Comparison of ENCODE assay signal across 14 mouse cellular contexts in genomic region chr13:52151777-52152176, GRCm38 (mm10).
DNase-seq lines count a peak whose midpoint lies in the region; ATAC-seq and TF ChIP-seq lines count a peak whose summit lies in the region.
"Had no signal": no experiment of that assay in that cellular context is flagged by ENCODE, and none has a peak within 500 bp of the region (broad histone marks: within the 10 kb centered on the region; RNA-seq: fewer than 3 reads in every experiment).

No protein-coding gene starts in this region.

- no peak for DNase-seq in liver, adult 2 months (ENCODE audit: extremely low read depth, low read depth, low spot score)
- DNase-seq in liver, postnatal 0 days, result no peak
- DNase-seq in forelimb bud, embryonic 11.5 days (ENCODE audit: low read depth, low spot score), result peak; percentile 25
- peak; percentile 47 for DNase-seq in large intestine, adult 2 months (ENCODE audit: low read depth, low spot score)
- peak; percentile 70 for DNase-seq in stomach, postnatal 0 days (ENCODE audit: low spot score)
- no peak for DNase-seq in spleen, adult 18-20 months
- DNase-seq in thymus, adult 2 months, result no peak
- DNase-seq: cerebellum, adult 11 months; liver had no signal

- no peak overlapping the region for H3K9ac ChIP-seq in liver, adult 2 months (ENCODE audit: low read depth, low read length)
- no peak overlapping the region for H3K9ac ChIP-seq in liver, postnatal 0 days (replicated peaks)
- no peak overlapping the region for H3K9ac ChIP-seq in stomach, postnatal 0 days (ENCODE audit: low read length)
- no peak overlapping the region for H3K9ac ChIP-seq in midbrain, embryonic 15.5 days
- H3K9ac ChIP-seq: midbrain, embryonic 13.5 days had no signal

- no peaks in the 10 kb centered on the region for H3K36me3 ChIP-seq in liver, adult 2 months (ENCODE audit: control insufficient read depth, insufficient read depth, low read length)
- no peaks in the 10 kb centered on the region for H3K36me3 ChIP-seq in liver, postnatal 0 days (replicated peaks; ENCODE audit: insufficient read depth, low read length)
- H3K36me3 ChIP-seq in stomach, postnatal 0 days (ENCODE audit: control insufficient read depth, insufficient read depth, low read length), result no peaks in the 10 kb centered on the region
- H3K36me3 ChIP-seq in midbrain, embryonic 15.5 days (replicated peaks), result no peaks in the 10 kb centered on the region
- no peaks in the 10 kb centered on the region for H3K36me3 ChIP-seq in thymus, adult 2 months (ENCODE audit: control insufficient read depth, insufficient read depth, low read length)
- H3K36me3 ChIP-seq: midbrain, embryonic 13.5 days had no signal

- ATAC-seq in liver, postnatal 0 days, result no peak
- peak; percentile 81 for ATAC-seq in stomach, postnatal 0 days (ENCODE audit: low FRiP score, low TSS enrichment)
- no peak for ATAC-seq in midbrain, embryonic 15.5 days (replicated peaks)
- ATAC-seq: hindbrain, postnatal 0 days; midbrain, embryonic 13.5 days had no signal

- no peak for TF ChIP-seq EP300 in liver, postnatal 0 days (IDR thresholded peaks at IDR 0.05; ENCODE audit: low read depth)
- no peak for TF ChIP-seq EP300 in stomach, postnatal 0 days (optimal IDR thresholded peaks at IDR 0.05)

- TF ChIP-seq POLR2A in liver, adult 2 months (IDR thresholded peaks at IDR 0.05; ENCODE audit: extremely low read depth, insufficient read depth, low read length), result no peak
- no peak for TF ChIP-seq POLR2A in thymus, adult 2 months (IDR thresholded peaks at IDR 0.05; ENCODE audit: control insufficient read depth, extremely low read depth, insufficient read depth, low read length, poor library complexity)

- no peak overlapping the region for H3K4me2 ChIP-seq in liver, postnatal 0 days (ENCODE audit: low read depth, low read length)
- H3K4me2 ChIP-seq in stomach, postnatal 0 days (replicated peaks; ENCODE audit: low read depth), result no peak overlapping the region
- no peak overlapping the region for H3K4me2 ChIP-seq in midbrain, embryonic 15.5 days
- H3K4me2 ChIP-seq: midbrain, embryonic 13.5 days had no signal

- peak overlapping the region; percentile 92; the same call in 1 of the 2 replicates for H3K27ac ChIP-seq in liver, adult 2 months (replicated peaks; ENCODE audit: insufficient read depth, low read depth, low read length)
- no peak overlapping the region for H3K27ac ChIP-seq in liver, postnatal 0 days (ENCODE audit: low read depth)
- H3K27ac ChIP-seq in stomach, postnatal 0 days (replicated peaks), result peak overlapping the region; percentile 53; the same call in 1 of the 2 replicates
- no peak overlapping the region for H3K27ac ChIP-seq in midbrain, embryonic 15.5 days
- H3K27ac ChIP-seq in thymus, adult 2 months (ENCODE audit: control insufficient read depth, insufficient read depth, low read length), result no peak overlapping the region
- H3K27ac ChIP-seq: hindbrain, postnatal 0 days; midbrain, embryonic 13.5 days had no signal

- no peaks in the 10 kb centered on the region for H3K79me2 ChIP-seq in liver, adult 2 months (ENCODE audit: control insufficient read depth, insufficient read depth, low read length)

- peaks cover 26% of the 10 kb centered on the region for H3K4me1 ChIP-seq in liver, adult 2 months (ENCODE audit: control insufficient read depth, insufficient read depth, low read length)
- peaks cover 25% of the 10 kb centered on the region for H3K4me1 ChIP-seq in liver, postnatal 0 days (ENCODE audit: insufficient read depth)
- peaks cover 9% of the 10 kb centered on the region; the same call in 1 of the 2 replicates for H3K4me1 ChIP-seq in stomach, postnatal 0 days (replicated peaks; ENCODE audit: control insufficient read depth, insufficient read depth)
- peaks cover 20% of the 10 kb centered on the region for H3K4me1 ChIP-seq in midbrain, embryonic 15.5 days
- H3K4me1 ChIP-seq in thymus, adult 2 months (replicated peaks; ENCODE audit: control insufficient read depth, insufficient read depth, low read length), result peaks cover 13% of the 10 kb centered on the region

- no peak for TF ChIP-seq CTCF in liver, adult 2 months (IDR thresholded peaks at IDR 0.05; ENCODE audit: low read depth, low read length)
- TF ChIP-seq CTCF in liver, postnatal 0 days (IDR thresholded peaks at IDR 0.05; ENCODE audit: low read depth), result no peak
- TF ChIP-seq CTCF in stomach, postnatal 0 days (IDR thresholded peaks at IDR 0.05; ENCODE audit: low read depth), result no peak
- TF ChIP-seq CTCF in thymus, adult 2 months (IDR thresholded peaks at IDR 0.05; ENCODE audit: borderline replicate concordance, control insufficient read depth, extremely low read depth, insufficient read depth, low read length, poor library complexity), result no peak

- 80% methylated on average over 11 of the region's 11 CpGs for WGBS in liver, adult 2 months
- 47% methylated on average over 11 of the region's 11 CpGs for WGBS in liver, postnatal 0 days (ENCODE audit: insufficient replicate concordance)
- WGBS in large intestine, adult 2 months, result 24% methylated on average over 11 of the region's 11 CpGs
- 40% methylated on average over 11 of the region's 11 CpGs for WGBS in stomach, postnatal 0 days
- WGBS in midbrain, embryonic 15.5 days, result 84% methylated on average over 11 of the region's 11 CpGs
- WGBS in thymus, adult 2 months, result 61% methylated on average over 11 of the region's 11 CpGs

- H3K4me3 ChIP-seq in liver, adult 2 months (ENCODE audit: insufficient read depth, low read depth, low read length), result no peak overlapping the region
- H3K4me3 ChIP-seq in liver, postnatal 0 days (ENCODE audit: low read depth, low read length), result no peak overlapping the region
- no peak overlapping the region for H3K4me3 ChIP-seq in stomach, postnatal 0 days (ENCODE audit: low read depth, low read length)
- H3K4me3 ChIP-seq in midbrain, embryonic 15.5 days, result no peak overlapping the region
- no peak overlapping the region for H3K4me3 ChIP-seq in thymus, adult 2 months (ENCODE audit: control insufficient read depth, insufficient read depth, low read length)
- H3K4me3 ChIP-seq: erythroblast, embryonic 14.5 days; midbrain, embryonic 13.5 days had no signal

- H3K9me3 ChIP-seq in liver, postnatal 0 days (ENCODE audit: low read length), result no peaks in the 10 kb centered on the region
- no peaks in the 10 kb centered on the region for H3K9me3 ChIP-seq in stomach, postnatal 0 days (ENCODE audit: control insufficient read depth, low read length)
- no peaks in the 10 kb centered on the region for H3K9me3 ChIP-seq in midbrain, embryonic 15.5 days
- H3K9me3 ChIP-seq: midbrain, embryonic 13.5 days had no signal

- H3K27me3 ChIP-seq in liver, adult 2 months (ENCODE audit: control insufficient read depth, insufficient read depth, low read length), result no peaks in the 10 kb centered on the region
- H3K27me3 ChIP-seq in liver, postnatal 0 days (ENCODE audit: insufficient read depth, low read length), result no peaks in the 10 kb centered on the region
- no peaks in the 10 kb centered on the region for H3K27me3 ChIP-seq in stomach, postnatal 0 days (ENCODE audit: control insufficient read depth, insufficient read depth, low read length)
- no peaks in the 10 kb centered on the region for H3K27me3 ChIP-seq in midbrain, embryonic 15.5 days (replicated peaks)
- H3K27me3 ChIP-seq in thymus, adult 2 months (ENCODE audit: control insufficient read depth, insufficient read depth, low read length), result no peaks in the 10 kb centered on the region
- H3K27me3 ChIP-seq: CH12.LX; midbrain, embryonic 13.5 days had no signal

Comparison
In these comparisons a context has a peak if more than half of its experiments do, and no peak if none do; other contexts are left out.
1. H3K27ac ChIP-seq: peak in liver, adult 2 months (single experiment) and stomach, postnatal 0 days (single experiment); none in liver, postnatal 0 days (single experiment), midbrain, embryonic 15.5 days (single experiment) and thymus, adult 2 months (single experiment).
2. DNase-seq: peak in forelimb bud, embryonic 11.5 days (single experiment), large intestine, adult 2 months (single experiment) and stomach, postnatal 0 days (single experiment); none in liver, adult 2 months (single experiment), liver, postnatal 0 days (single experiment), spleen, adult 18-20 months (0 of 2) and thymus, adult 2 months (single experiment).